Mouse (Mus musculus) heart, adult 9 months (tissue): ENCODE data around the gene Gng8.

Experiments used
- DNase-seq, 2 experiments: peaks; one replicate each; pipeline ENCODE4 v3.0.0; 2022; ENCODE audit warnings: low spot score in 2 of 2

The Gng8 gene

DNA sequence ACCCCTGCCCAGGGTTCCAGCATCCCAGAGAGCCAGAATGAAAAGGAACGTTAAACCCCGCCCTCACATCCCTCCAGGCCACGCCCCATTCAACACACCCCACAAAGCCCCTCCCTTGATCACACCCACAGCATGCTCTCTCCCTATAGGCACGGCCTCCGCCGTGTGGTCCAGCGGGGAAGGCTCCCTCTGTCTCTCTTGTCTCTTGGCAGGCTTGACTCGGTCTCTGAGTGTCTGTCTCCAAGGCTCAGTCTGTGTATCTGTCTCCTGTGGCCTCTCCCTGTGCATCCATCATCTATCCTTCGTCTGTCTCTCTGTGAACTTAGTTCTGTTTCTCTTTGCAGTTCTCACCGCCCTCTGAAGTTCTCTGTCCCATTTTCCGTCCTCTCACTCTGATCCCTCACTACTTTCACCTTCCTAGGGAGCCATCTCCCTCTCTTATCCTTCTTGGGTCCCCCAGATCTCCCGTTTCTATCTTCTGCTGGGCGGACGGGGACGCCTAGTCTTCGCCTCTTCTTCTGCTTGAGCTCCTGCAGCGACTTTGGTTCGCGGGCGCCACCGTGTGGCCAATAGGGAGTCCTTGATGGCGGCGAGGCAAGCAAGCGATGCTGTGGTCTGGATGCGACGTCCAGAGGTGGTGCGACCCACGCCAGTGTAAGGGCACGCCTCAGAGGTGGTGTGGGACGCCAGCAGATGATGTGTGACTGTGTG, at the start of gene Gng8:
Gene Gng8 (plus strand): TSS at position 146 of the 711 bp plus-strand sequence.
- peak; percentile 71 to 86 for DNase-seq

DNA sequence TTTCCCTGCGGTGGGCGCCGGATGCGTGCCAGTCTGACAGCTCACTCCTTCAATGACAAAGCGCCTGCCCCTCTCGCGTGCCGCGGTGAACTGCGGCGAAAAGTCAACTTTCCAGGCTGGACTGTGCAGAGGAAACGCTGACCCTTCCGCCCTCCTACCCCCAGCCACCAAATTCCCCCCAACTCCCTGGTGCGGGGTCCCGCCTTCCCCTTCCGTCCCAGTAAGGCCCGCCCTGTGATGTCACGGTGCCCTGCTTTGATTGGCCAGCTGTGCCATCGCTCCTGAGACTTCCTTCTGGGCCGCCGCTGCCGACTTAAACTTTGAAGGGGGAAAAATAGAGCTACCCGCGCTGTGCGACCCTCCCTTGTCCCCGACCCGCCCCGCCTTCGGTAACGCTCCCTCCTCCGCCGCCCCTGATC, 48.9 kb upstream of the Gng8 start, which contains the start of gene Prkd2:
Gene Prkd2 (plus strand): TSS at position 258 of the 419 bp plus-strand sequence.
- peak; percentile 95 to 96 for DNase-seq

DNA sequence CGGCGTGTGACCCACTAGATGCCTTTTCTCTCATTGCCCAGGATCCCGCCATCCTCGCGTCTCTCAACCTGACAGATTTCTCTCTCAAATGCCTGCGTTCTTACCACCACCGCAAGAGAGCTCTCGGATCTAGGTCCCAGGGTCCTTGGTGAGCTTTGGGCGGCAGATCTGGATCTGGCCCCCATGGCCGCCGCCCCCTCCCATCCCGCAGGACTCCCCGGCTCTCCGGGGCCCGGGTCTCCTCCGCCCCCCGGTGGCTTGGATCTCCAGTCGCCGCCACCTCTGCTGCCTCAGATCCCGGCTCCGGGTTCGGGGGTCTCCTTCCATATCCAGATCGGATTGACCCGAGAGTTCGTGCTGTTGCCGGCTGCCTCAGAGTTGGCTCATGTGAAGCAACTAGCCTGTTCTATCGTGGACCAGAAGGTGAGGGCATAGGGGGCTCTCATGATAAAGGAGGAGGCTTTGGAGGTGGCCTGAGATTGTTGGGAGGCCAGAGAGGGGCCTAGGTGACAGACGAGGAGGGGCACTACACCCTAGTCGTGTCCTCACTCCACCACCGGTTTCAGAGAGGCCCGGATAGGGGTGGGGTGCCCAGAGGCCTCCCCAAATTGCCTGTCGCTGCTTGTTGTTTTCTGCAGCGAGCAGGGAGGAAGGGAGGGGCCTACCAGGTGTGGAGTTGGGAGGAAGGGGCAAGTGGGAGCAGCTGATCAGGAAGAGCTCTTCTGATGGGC, 48.0 kb upstream of the Gng8 start:
- peak; percentile 53 to 77 for DNase-seq

DNA sequence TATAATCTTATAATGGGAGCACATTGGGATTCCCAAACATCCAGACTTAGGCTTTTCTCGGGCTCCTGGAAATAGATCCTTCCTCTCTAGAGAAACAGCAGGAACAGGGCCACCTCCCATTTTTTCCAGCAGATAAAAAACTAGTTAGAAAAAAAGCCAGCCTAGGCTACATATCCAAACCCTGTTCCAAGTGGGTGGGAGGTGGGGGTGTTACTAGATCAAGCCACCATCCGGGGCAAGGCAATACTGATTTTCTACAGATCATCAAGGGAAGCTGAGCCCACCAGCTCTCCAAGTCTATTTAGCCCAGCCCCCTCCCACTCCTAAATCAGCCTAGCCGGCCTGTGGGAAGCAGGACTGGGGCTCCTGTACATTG, 46.9 kb upstream of the Gng8 start:
- peak; percentile 61 to 67 for DNase-seq

DNA sequence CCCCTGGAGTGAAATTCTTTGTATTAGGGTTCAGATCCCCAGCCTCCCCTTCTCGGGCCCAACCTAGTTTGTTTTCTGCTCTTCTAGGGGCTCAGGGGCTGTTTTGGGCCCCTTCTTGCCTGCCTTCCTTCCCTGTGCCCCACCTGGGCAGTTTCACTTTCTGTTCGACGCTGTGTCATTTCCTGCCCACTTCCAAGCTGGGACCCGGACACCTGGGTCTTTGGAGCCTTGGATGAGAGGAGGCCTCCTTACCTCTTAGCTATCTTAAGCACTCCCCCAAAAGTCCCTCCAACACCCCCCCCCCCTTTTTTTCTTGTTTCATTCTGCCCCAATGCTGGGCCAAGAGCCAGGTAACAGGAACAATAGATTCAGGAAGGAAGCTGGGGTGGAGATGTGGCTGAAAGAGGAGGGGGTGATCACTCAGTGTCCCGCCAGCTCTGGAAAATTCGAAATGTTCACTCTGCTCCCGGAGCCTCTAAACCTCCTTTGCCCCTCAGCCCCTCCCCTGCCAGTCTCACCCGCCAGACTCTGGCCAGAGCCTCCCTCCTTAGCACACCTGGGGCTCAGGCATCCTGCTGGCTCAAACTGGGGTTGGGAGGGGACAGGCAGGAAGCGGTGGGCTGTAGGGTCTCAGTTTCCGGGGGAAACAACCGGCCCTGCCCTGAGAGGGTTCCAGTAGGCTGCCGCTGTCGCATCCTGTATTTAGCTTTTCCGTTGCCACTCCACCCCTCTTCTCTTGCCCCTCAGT, 46.3 kb upstream of the Gng8 start:
- peak; percentile 69 to 82 for DNase-seq

DNA sequence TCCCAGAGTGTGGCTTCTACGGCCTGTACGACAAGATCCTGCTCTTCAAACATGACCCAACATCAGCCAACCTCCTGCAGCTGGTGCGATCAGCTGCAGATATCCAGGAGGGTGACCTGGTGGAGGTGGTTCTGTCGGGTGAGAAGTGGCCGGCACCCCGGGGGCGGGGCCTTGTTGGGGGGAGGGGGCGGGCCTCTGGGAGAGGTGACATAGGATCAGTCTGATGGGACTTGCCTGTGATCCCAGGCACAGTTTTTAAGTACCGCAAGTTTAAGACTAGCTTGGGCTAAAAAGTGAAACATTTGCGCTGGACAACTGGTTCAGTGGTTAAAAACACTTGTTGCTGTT, 45.8 kb upstream of the Gng8 start:
- DNase-seq, result no peak

DNA sequence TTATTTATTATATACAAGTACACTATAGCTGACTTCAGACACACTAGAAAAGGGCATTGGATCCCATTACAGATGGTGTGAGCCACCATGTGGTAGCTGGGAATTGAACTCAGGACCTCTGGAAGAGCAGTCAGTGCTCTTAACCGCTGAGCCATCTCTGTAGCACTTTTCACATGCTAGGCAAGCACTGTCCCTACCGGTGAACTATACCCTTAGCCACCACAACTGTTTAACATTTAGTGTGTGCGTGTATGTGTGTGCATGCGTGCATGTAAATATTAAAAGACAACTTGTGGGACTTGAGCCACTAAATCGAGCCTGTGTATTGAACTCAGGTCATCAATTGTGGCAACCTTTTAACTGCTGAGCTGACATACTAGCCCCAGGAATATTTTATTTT, 44.8 kb upstream of the Gng8 start:
- DNase-seq, result no peak

DNA sequence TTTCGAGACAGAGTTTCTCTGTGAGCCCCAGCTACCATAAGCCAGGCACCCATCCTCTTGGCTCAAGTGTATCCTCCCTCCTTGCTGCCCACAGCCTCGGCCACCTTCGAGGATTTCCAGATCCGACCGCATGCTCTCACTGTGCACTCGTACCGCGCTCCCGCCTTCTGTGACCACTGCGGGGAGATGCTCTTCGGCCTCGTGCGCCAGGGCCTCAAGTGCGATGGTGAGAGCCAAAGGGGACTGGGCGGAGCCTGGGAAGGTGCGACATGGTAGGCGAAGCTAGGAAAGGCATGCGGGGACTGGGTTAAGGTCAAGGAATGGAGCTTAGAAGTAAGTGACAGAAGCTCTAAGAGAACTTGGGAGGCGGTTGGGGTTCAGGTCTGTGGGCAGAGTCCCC, 44.1 kb upstream of the Gng8 start:
- no peak for DNase-seq

DNA sequence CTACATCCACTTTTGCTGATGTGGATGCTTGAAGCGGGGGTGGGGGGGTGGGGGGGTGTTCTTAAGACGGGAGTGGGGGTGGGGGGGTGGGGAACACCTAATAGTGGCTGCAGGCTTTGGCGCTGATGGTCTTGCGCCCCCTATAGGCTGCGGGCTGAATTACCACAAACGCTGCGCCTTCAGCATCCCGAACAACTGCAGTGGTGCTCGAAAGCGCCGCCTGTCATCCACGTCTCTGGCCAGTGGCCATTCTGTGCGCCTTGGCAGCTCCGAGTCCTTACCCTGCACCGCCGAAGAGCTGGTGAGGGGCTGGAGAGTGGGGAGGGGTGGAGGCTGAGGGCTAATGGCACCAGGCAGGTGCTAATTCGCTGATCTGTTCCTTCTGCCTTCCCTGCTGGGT, 43.0 kb upstream of the Gng8 start:
- DNase-seq, result peak in 1 of 2 experiments; percentile 34

DNA sequence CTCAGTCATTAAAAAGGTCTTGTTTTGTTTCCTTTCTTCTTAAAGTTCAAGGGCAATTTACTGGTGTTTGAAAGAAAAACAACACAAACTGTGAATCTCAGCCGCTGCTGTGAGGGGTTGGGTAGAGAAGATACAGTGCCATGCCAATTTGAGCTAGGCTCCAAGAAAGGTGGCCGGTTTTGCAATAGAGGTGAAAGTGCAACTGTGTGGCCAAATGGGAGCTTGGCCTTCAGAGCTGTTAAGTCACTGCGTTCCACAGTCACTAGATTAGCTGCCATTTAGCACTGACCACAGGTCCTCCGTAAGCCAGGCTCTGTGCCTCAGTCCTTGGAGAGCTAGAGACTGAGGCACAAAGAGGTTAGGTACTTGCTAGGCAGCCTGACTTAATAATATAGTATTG, 40.0 kb upstream of the Gng8 start:
- no peak for DNase-seq

DNA sequence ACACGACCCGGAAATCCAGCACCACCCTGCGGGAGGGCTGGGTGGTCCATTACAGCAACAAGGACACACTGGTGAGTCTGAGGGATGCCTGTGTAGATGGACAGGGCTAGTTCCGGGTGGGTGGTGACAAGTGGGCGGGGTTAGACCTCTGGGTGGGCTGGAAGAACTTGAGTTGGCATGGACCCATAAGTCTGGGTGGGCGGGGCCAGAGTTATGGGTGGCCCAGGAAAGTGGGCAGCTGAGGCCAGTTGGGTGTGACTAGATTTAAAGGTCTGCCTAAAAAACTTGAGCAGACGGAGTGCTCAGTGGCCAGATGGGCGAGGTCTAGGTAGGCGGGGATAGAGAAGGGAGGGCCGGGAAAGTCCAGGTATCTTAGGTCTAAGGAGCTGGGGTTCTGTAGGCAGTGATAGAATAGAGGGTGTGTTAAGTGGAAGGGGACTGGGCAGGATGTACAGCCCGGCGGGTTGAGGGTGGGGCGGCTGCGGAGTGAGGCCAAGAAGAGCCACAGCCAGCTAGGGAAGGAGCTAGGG, 38.2 kb upstream of the Gng8 start:
- DNase-seq, result peak in 1 of 2 experiments; percentile 19

DNA sequence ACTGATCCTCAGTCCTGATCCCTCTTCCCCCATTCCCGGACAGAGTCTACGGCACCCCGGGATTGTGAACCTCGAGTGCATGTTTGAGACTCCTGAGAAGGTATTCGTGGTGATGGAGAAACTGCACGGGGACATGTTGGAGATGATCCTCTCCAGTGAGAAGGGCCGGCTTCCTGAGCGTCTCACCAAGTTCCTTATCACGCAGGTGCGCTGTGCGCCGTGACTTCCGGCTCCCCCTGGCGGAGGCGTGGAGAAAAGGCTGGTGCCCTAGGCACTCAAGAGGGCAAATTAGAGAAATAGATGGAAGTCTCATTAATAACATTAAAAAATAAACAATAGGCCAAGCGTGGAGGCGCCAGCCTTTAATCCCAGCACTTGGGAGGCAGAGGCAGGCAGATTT, 33.2 kb upstream of the Gng8 start:
- DNase-seq, result no peak

DNA sequence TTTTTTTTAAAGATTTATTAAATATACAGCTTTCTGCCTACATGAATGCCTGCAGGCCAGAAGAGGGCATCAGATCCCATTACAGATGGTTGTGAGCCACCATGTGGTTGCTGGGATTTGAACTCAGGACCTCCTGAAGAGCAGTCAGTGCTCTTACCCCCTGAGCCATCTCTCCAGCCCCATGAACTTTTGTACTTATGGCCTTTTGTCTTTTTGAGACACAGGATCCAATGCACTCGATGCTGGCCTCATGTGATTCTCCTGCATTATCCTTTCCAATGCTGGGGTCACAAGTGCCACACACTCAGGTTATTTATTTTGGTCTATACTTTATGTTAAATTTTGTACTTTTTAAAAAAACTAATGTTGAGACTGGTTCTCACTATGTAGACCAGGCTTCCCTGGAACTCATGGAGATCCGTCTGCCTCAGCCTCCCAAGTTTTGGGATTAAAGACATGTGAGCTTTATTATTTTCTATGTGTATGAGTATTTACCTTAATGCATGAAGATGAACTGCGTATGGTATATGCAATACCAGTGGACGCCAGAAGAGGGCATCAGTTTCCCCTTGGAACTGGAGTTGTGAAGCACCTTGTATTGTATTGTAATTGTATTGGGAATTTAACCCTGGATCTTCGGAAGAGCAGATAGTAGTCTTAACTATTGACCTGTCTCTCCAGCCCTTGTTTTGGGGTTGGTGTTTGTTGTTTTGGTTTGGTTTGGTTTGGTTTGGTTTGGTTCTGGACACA, 31.5 kb upstream of the Gng8 start:
- peak in 1 of 2 experiments; percentile 51 for DNase-seq

DNA sequence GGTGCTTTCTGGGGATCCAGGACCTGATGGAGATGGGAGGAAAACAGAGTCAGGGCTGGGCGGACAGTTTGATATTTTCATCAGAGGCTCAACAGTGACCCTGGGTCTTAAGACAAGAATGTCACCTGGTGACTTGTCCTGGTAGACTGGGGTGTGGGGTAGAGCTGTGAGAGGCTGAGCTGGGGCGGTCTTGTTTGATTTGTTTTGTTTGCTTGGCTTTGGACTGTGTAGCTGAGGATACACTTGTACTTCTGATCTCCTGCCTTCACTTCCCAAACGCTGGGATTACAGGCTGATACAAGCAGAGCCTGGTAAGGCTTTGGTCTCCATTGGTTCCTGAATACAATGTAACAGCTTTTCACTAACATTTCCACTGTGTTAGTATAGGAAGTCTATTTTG, 24.1 kb upstream of the Gng8 start:
- no peak for DNase-seq

DNA sequence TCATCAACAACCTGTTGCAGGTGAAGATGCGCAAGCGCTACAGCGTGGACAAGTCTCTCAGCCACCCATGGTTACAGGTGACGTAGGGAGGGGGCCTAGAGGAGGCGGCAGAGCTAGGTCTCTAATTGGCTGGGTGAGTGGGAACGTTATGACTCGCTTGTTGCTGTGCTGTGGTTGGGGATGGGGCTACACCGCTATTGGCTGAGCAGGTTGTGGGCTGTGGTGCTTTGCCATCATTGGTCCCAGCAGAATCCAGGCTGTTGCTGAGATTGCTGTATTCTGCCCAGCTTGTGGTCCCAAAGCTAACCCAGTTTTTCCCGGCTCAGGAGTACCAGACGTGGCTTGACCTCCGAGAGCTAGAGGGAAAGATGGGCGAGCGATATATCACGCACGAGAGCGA, 22.1 kb upstream of the Gng8 start:
- DNase-seq, result no peak

DNA sequence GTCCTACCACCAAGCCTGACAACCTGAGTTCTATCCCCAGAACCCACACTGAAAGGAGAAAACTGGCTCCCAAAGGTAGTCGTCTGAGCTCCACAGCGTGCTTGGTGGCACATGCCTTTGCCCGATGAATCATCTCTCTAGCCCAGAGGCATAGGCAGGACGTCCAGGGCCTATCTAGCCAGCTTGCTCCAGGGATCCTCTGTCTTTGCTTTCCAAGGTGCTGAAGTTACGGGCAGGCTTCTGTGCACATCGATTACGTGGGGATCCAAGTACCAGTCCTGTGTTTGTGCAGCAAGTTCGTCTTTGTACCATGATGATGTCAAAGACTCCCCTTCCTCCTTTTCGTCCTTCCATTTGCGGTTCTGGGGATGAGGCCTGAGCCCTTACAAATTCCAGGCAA, 20.0 kb upstream of the Gng8 start:
- no peak for DNase-seq

DNA sequence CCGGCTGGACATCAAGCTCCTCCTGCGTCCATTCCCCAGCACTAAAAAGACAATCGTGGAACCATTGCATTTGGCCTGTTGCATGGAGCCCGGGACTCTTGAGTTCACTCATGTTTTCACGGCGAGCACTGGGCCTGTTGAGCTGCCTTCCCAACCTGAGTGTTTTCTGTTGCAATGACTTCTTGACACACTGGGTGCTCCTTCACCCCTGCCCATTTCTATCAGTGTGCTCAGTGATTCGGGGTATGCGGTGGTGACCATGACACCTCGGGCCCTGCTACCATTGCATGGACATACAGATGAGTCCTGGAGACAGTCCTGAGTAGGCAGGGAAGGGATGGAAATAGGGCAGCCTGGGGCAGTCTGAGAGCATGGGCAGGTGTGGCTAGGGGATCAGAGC, 19.1 kb upstream of the Gng8 start:
- DNase-seq, result no peak

DNA sequence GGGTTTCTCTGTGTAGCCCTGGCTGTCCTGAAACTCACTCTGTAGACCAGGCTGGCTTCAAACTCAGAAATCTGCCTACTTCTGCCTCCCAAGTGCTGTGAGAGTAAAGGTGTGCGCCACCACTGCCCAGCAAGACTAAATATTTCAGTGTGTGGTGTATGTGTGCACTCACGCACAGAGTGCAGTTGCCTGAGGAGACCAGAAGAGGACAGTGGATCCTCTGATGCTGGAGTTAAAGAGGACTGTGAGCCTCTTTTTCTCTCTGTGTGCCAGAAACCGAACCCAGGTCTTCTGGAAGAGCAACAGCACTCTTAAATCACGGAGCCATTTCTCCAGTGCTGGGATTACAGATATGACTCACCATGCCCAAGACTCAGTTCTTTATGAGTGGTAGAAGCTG, 18.2 kb upstream of the Gng8 start:
- no peak for DNase-seq

DNA sequence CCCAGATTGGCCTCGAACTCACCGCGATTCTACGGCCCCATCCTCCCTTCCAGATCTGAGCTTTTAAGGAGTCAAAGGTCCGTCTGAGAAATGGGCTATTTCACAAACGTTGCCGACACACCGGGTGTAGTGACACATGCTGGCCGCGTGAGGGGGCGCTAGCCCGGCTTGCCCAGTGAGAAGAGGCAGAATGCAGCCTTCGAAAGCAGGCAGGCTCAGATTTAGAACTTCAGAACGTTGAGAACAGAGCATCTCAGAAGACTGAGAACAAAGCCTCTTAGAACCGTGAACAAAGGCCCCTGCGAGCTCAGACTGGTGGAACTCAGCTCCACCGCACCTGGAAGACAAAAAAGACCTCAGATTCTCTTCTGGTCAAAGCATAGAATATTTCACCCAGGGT, 17.4 kb upstream of the Gng8 start:
- DNase-seq, result peak; percentile 69 to 77

DNA sequence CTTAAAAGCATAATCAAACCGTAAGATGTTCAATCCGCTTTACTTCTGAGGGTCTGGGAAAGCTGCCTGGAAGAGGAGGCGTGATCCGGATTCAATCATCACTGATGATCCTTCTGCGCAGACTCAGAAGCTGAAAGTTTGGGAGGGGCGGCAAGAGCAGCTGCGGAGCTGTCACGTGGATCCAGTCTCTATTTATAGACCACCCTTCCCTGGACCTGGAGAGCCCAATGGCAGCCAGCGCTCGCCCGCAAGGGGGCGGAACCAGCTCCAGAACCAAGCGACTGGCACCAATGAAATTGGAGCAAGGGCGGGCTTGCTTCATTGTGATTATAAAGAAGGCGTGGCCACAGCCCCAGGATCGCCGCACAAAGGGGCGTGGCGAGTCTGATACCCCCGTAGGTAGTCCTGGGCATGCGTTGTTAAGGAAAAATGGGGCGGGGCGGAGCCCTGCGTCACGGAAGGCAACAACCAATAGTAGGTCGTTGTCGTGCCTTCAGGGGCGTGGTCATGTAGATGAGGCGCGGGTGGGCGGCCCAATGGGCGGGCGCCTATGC, 16.8 kb upstream of the Gng8 start:
- DNase-seq, result peak; percentile 100

DNA sequence AGATGAGACGGTGACA, 16.5 kb upstream of the Gng8 start, which contains the start of gene Dact3:
Gene Dact3 (plus strand): TSS at position 8 of the 16 bp plus-strand sequence.
- DNase-seq, result no peak

DNA sequence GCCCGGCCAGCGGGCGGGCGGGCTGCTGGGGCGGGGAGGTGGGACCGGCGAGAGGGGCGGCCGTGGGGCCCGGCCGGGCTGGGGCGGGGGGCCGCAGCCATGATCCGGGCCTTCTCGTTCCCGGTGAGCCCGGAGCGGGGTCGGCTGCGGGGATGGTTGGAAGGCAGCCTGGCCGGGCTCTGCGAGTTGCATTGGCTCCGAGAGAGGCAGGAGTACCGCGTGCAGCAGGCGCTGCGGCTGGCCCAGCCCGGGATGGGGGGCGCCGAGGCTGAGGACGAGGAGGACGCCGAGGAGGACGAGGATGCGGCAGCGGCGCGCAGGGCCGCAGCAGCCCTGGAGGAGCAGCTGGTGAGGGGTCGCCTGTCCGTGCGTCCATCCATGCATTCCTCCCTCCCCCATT, 16.3 kb upstream of the Gng8 start:
- no peak for DNase-seq
